Mouse (Mus musculus) E14TG2a.4 (cell line): ENCODE data around the gene Kat6b.

Experiments used
- CTCF ChIP-seq: conservative IDR thresholded peaks from 2 replicates; pipeline ENCODE4 v1.5.1; 2014; ENCODE audit warnings: low read length
- NANOG ChIP-seq: IDR thresholded peaks from 2 replicates; pipeline ENCODE4 v1.6.1; 2014; ENCODE audit warnings: borderline replicate concordance, low read length, mixed read lengths
- POU5F1 ChIP-seq: IDR thresholded peaks from 2 replicates; pipeline ENCODE4 v1.6.1; 2014; ENCODE audit warnings: low read length, borderline replicate concordance

GRCm38 (mm10) chr14:21507046-21507445, 25.8 kb downstream of the Kat6b start:
- TF ChIP-seq CTCF (no peak), POU5F1 (no peak), NANOG (no peak)
